Mouse (Mus musculus) intestine, embryonic 15.5 days (tissue): ENCODE measurements around the gene Qars. TPM values are rescaled to one million over a fixed set of nuclear protein-coding genes. Genes with fewer than 3 reads are reported as not detected.

Experiments
- ATAC-seq: fragments of 200-750 bp; cut with Nextera tagmentation; 2 replicates; pipeline ENCODE4 v1.8.0; 2017; ENCODE audit warnings: moderate TSS enrichment, moderate library complexity
- H3K27ac ChIP-seq: fragments of 300-500 bp; sonication (generic); 2 replicates; pipeline ENCODE4 v1.5.1; 2015; ENCODE audit warnings: mild to moderate bottlenecking, inconsistent platforms
- H3K27me3 ChIP-seq: fragments of 300-500 bp; sonication (generic); replicated peaks from 2 replicates; pipeline ENCODE4 v1.6.1; 2015; ENCODE audit warnings: inconsistent platforms
- H3K36me3 ChIP-seq: fragments of 300-500 bp; sonication (generic); 2 replicates; pipeline ENCODE4 v1.6.1; 2015; ENCODE audit warnings: inconsistent platforms
- H3K4me1 ChIP-seq: fragments of 300-500 bp; sonication (generic); replicated peaks from 2 replicates; pipeline ENCODE4 v1.6.1; 2015; ENCODE audit warnings: inconsistent platforms
- H3K4me2 ChIP-seq: fragments of 300-500 bp; sonication (generic); replicated peaks from 2 replicates; pipeline ENCODE4 v1.6.1; 2015; ENCODE audit warnings: mild to moderate bottlenecking, inconsistent platforms
- H3K4me3 ChIP-seq: fragments of 300-500 bp; sonication (generic); replicated peaks from 2 replicates; pipeline ENCODE4 v1.5.1; 2015; ENCODE audit warnings: inconsistent platforms
- H3K9ac ChIP-seq: fragments of 300-500 bp; sonication (generic); 2 replicates; pipeline ENCODE4 v1.6.1; 2015; ENCODE audit warnings: inconsistent platforms
- H3K9me3 ChIP-seq: fragments of 300-500 bp; sonication (generic); 2 replicates; pipeline ENCODE4 v1.6.1; 2016; ENCODE audit warnings: inconsistent platforms
- WGBS: fragments of 180-500 bp; shearing (Covaris S2); methylation state at CpG from one replicate; pipeline ENCODE4 v1.1.7; 2015; 5-methylcytosine and 5-hydroxymethylcytosine counted together
- polyA plus RNA-seq: library from polyadenylated mRNA; unstranded; fragments of >200 nt; fragmentation: Nextera tagmentation; extraction: Ambion mirVana; gene quantifications from 2 replicates; pipeline ENCODE4 v1.2.1, GENCODE M21; 2015

The Qars gene
- polyA plus RNA-seq, 1 experiment from 2014 or later = 105 TPM

- H3K27ac ChIP-seq = peak overlapping the region; percentile 81
- ATAC-seq = peak; percentile 84
- peaks cover 19% of the 10 kb centered on the region for H3K36me3 ChIP-seq
Measured at GRCm38 (mm10) chr9:108478638-108479156, 28.8 kb upstream of the Qars start.

GRCm38 (mm10) chr9:108479241-108479640, 28.3 kb upstream of the Qars start:
- Histone ChIP-seq H3K4me2 (peak overlapping the region; percentile 69), H3K27ac (peak overlapping the region; percentile 81), H3K4me1 (peaks cover 15% of the 10 kb centered on the region), H3K36me3 (peaks cover 22% of the 10 kb centered on the region), H3K27me3 (no peaks in the 10 kb centered on the region), H3K9ac (peak overlapping the region; percentile 34; the same call in 1 of the 2 replicates), H3K4me3 (peak overlapping the region; percentile 59), H3K9me3 (no peaks in the 10 kb centered on the region)
- 31% methylated on average over 11 of the region's 11 CpGs for WGBS
- ATAC-seq = peak; percentile 18

More at GRCm38 (mm10) chr9:108478638-108479156, 28.8 kb upstream of the Qars start:
- Histone ChIP-seq H3K4me1 (peaks cover 15% of the 10 kb centered on the region), H3K4me3 (peak overlapping the region; percentile 59), H3K4me2 (peak overlapping the region; percentile 69), H3K27me3 (no peaks in the 10 kb centered on the region), H3K9ac (peak overlapping the region; percentile 34), H3K9me3 (no peaks in the 10 kb centered on the region)
- WGBS = 1% methylated on average over 20 of the region's 20 CpGs

GRCm38 (mm10) chr9:108479721-108480351, 27.7 kb upstream of the Qars start, which contains the start of gene Lamb2:
Gene Lamb2 (plus strand): TSS chr9:108479736.
- Histone ChIP-seq H3K4me3 (peak within 1 kb of the TSS; percentile 59), H3K4me2 (peak within 1 kb of the TSS; percentile 69)

GRCm38 (mm10) chr9:108480813-108481519, 26.5 kb upstream of the Qars start:
- WGBS = 91% methylated on average over 28 of the region's 28 CpGs
- H3K9ac ChIP-seq = 0 out of 2 replicates have a peak overlapping the region, but pooled peaks have one; percentile 70
- peak overlapping the region; percentile 59; the same call in 1 of the 2 replicates for H3K4me3 ChIP-seq
- H3K4me1 ChIP-seq = peaks cover 15% of the 10 kb centered on the region
- peaks cover 30% of the 10 kb centered on the region for H3K36me3 ChIP-seq
- H3K9me3 ChIP-seq = no peaks in the 10 kb centered on the region
- H3K27ac ChIP-seq = no peak overlapping the region
- H3K4me2 ChIP-seq = peak overlapping the region; percentile 69
- no peak for ATAC-seq
- no peaks in the 10 kb centered on the region for H3K27me3 ChIP-seq

More at GRCm38 (mm10) chr9:108479721-108480351, 27.7 kb upstream of the Qars start, which contains the start of gene Lamb2:
- peak; percentile 58 for ATAC-seq
- 6% methylated on average over 10 of the region's 10 CpGs for WGBS
- Histone ChIP-seq H3K9me3 (no peaks in the 10 kb centered on the region), H3K27ac (peak within 1 kb of the TSS; percentile 81), H3K9ac (peak within 1 kb of the TSS; percentile 70), H3K36me3 (peaks cover 24% of the 10 kb centered on the region), H3K27me3 (no peaks in the 10 kb centered on the region), H3K4me1 (peaks cover 15% of the 10 kb centered on the region)

GRCm38 (mm10) chr9:108481520-108482210, 25.8 kb upstream of the Qars start:
- H3K4me1 ChIP-seq = peaks cover 15% of the 10 kb centered on the region
- no peak overlapping the region for H3K9ac ChIP-seq
- H3K4me2 ChIP-seq = no peak overlapping the region
- 87% methylated on average over 19 of the region's 19 CpGs for WGBS
- no peak overlapping the region for H3K4me3 ChIP-seq
- H3K27me3 ChIP-seq = no peaks in the 10 kb centered on the region
- no peaks in the 10 kb centered on the region for H3K9me3 ChIP-seq
- peaks cover 34% of the 10 kb centered on the region for H3K36me3 ChIP-seq
- H3K27ac ChIP-seq = no peak overlapping the region
- ATAC-seq = no peak

- Histone ChIP-seq H3K27ac (no peak overlapping the region), H3K36me3 (peaks cover 49% of the 10 kb centered on the region), H3K4me2 (no peak overlapping the region), H3K9ac (no peak overlapping the region), H3K4me3 (no peak overlapping the region), H3K9me3 (no peaks in the 10 kb centered on the region), H3K4me1 (peaks cover 15% of the 10 kb centered on the region), H3K27me3 (no peaks in the 10 kb centered on the region)
- ATAC-seq = no peak
- 93% methylated on average over 18 of the region's 18 CpGs for WGBS
Measured at GRCm38 (mm10) chr9:108483051-108483790, 24.3 kb upstream of the Qars start.

- Histone ChIP-seq H3K4me3 (no peak overlapping the region), H3K4me1 (peaks cover 13% of the 10 kb centered on the region), H3K9ac (no peak overlapping the region), H3K36me3 (peaks cover 56% of the 10 kb centered on the region), H3K27me3 (no peaks in the 10 kb centered on the region), H3K9me3 (no peaks in the 10 kb centered on the region), H3K4me2 (no peak overlapping the region), H3K27ac (no peak overlapping the region)
- ATAC-seq = no peak
- 93% methylated on average over 15 of the region's 15 CpGs for WGBS
Measured at GRCm38 (mm10) chr9:108484021-108484420, 23.5 kb upstream of the Qars start.

GRCm38 (mm10) chr9:108485301-108485875, 22.1 kb upstream of the Qars start:
- H3K4me1 ChIP-seq = peaks cover 11% of the 10 kb centered on the region
- ATAC-seq = no peak
- no peak overlapping the region for H3K4me3 ChIP-seq
- no peaks in the 10 kb centered on the region for H3K27me3 ChIP-seq
- H3K36me3 ChIP-seq = peaks cover 60% of the 10 kb centered on the region
- H3K9me3 ChIP-seq = no peaks in the 10 kb centered on the region
- H3K4me2 ChIP-seq = no peak overlapping the region
- H3K9ac ChIP-seq = no peak overlapping the region
- no peak overlapping the region for H3K27ac ChIP-seq
- 92% methylated on average over 19 of the region's 19 CpGs for WGBS

- no peaks in the 10 kb centered on the region for H3K9me3 ChIP-seq
- peaks cover 53% of the 10 kb centered on the region for H3K36me3 ChIP-seq
- no peak for ATAC-seq
- no peaks in the 10 kb centered on the region for H3K27me3 ChIP-seq
- H3K9ac ChIP-seq = no peak overlapping the region
- H3K27ac ChIP-seq = no peak overlapping the region
- H3K4me2 ChIP-seq = no peak overlapping the region
- no peak overlapping the region for H3K4me3 ChIP-seq
- 94% methylated on average over 8 of the region's 8 CpGs for WGBS
- H3K4me1 ChIP-seq = peaks cover 11% of the 10 kb centered on the region
Measured at GRCm38 (mm10) chr9:108486973-108487530, 20.5 kb upstream of the Qars start.

- Histone ChIP-seq H3K4me1 (peaks cover 16% of the 10 kb centered on the region), H3K9me3 (no peaks in the 10 kb centered on the region), H3K4me2 (no peak overlapping the region), H3K27me3 (no peaks in the 10 kb centered on the region), H3K36me3 (peaks cover 54% of the 10 kb centered on the region), H3K27ac (no peak overlapping the region), H3K9ac (no peak overlapping the region), H3K4me3 (no peak overlapping the region)
- WGBS = 92% methylated on average over 17 of the region's 17 CpGs
- ATAC-seq = no peak
Measured at GRCm38 (mm10) chr9:108488403-108488802, 19.1 kb upstream of the Qars start.

GRCm38 (mm10) chr9:108489215-108489614, 18.3 kb upstream of the Qars start:
- no peak for ATAC-seq
- Histone ChIP-seq H3K27me3 (no peaks in the 10 kb centered on the region), H3K4me1 (peaks cover 16% of the 10 kb centered on the region), H3K27ac (no peak overlapping the region), H3K4me3 (no peak overlapping the region), H3K9ac (no peak overlapping the region), H3K4me2 (no peak overlapping the region), H3K36me3 (peaks cover 55% of the 10 kb centered on the region), H3K9me3 (no peaks in the 10 kb centered on the region)
- 97% methylated on average over 20 of the region's 20 CpGs for WGBS
